Mouse (Mus musculus): ENCODE results near the gene Jag2. TPM values are rescaled to one million over a fixed set of nuclear protein-coding genes. Genes with fewer than 3 reads are reported as not detected.

The Jag2 gene
- polyA plus RNA-seq, 1 experiment = 2.2 TPM

GRCm38 (mm10) chr12:112872991-112873390, 56.6 kb downstream of the Jag2 start:
- no peak overlapping the region for H3K4me3 ChIP-seq (ENCODE audit: insufficient read depth, low read depth, low read length)
- H3K27ac ChIP-seq (replicated peaks; ENCODE audit: low read depth, low read length) = no peak overlapping the region
- peaks cover 14% of the 10 kb centered on the region for H3K4me1 ChIP-seq (ENCODE audit: control insufficient read depth, insufficient read depth, insufficient read length, low read length)

GRCm38 (mm10) chr12:112871272-112871671, 58.3 kb downstream of the Jag2 start:
- H3K4me1 ChIP-seq (ENCODE audit: control insufficient read depth, insufficient read depth, insufficient read length, low read length) = peaks cover 3% of the 10 kb centered on the region; the same call in 1 of the 2 replicates
- H3K4me3 ChIP-seq (ENCODE audit: insufficient read depth, low read depth, low read length) = no peak overlapping the region
- H3K27ac ChIP-seq (replicated peaks; ENCODE audit: low read depth, low read length) = no peak overlapping the region

- Histone ChIP-seq H3K4me1 (ENCODE audit: control insufficient read depth, insufficient read depth, insufficient read length, low read length) (peaks cover 3% of the 10 kb centered on the region; the same call in 1 of the 2 replicates), H3K27ac (replicated peaks; ENCODE audit: low read depth, low read length) (0 out of 2 replicates have a peak overlapping the region, but pooled peaks have one; percentile 10), H3K4me3 (ENCODE audit: insufficient read depth, low read depth, low read length) (no peak overlapping the region)
These were observed 58.8 kb downstream of the Jag2 start for GRCm38 (mm10) chr12:112870775-112871174.

GRCm38 (mm10) chr12:112869783-112870204, 59.8 kb downstream of the Jag2 start:
- Histone ChIP-seq H3K4me3 (ENCODE audit: insufficient read depth, low read depth, low read length) (no peak overlapping the region), H3K27ac (replicated peaks; ENCODE audit: low read depth, low read length) (no peak overlapping the region), H3K4me1 (ENCODE audit: control insufficient read depth, insufficient read depth, insufficient read length, low read length) (peaks cover 3% of the 10 kb centered on the region; the same call in 1 of the 2 replicates)

GRCm38 (mm10) chr12:112868178-112869087, 61.1 kb downstream of the Jag2 start, which contains the start of gene Gpr132:
TSS of gene Gpr132 (minus strand) at chr12:112868228.
- Histone ChIP-seq H3K4me1 (ENCODE audit: control insufficient read depth, insufficient read depth, insufficient read length, low read length) (peaks cover 3% of the 10 kb centered on the region; the same call in 1 of the 2 replicates), H3K4me3 (ENCODE audit: insufficient read depth, low read depth, low read length) (no peak within 1 kb of the TSS), H3K27ac (replicated peaks; ENCODE audit: low read depth, low read length) (peak within 1 kb of the TSS; percentile 51; the same call in 1 of the 2 replicates)

- H3K4me3 ChIP-seq (ENCODE audit: insufficient read depth, low read depth, low read length) = no peak overlapping the region
- peaks cover 3% of the 10 kb centered on the region; the same call in 1 of the 2 replicates for H3K4me1 ChIP-seq (ENCODE audit: control insufficient read depth, insufficient read depth, insufficient read length, low read length)
- H3K27ac ChIP-seq (replicated peaks; ENCODE audit: low read depth, low read length) = peak overlapping the region; percentile 51; the same call in 1 of the 2 replicates
These were observed 62.4 kb downstream of the Jag2 start for GRCm38 (mm10) chr12:112867106-112867674.

- Histone ChIP-seq H3K27ac (replicated peaks; ENCODE audit: low read depth, low read length) (peak overlapping the region; percentile 51; the same call in 1 of the 2 replicates), H3K4me3 (ENCODE audit: insufficient read depth, low read depth, low read length) (no peak overlapping the region)
These were observed 63.0 kb downstream of the Jag2 start for GRCm38 (mm10) chr12:112866467-112867080.

GRCm38 (mm10) chr12:112864804-112865203, 64.8 kb downstream of the Jag2 start:
- Histone ChIP-seq H3K27ac (replicated peaks; ENCODE audit: low read depth, low read length) (0 out of 2 replicates have a peak overlapping the region, but pooled peaks have one; percentile 19), H3K4me1 (ENCODE audit: control insufficient read depth, insufficient read depth, insufficient read length, low read length) (peaks cover 2% of the 10 kb centered on the region; the same call in 1 of the 2 replicates), H3K4me3 (ENCODE audit: insufficient read depth, low read depth, low read length) (no peak overlapping the region)

More at GRCm38 (mm10) chr12:112866467-112867080, 63.0 kb downstream of the Jag2 start:
- H3K4me1 ChIP-seq (ENCODE audit: control insufficient read depth, insufficient read depth, insufficient read length, low read length) = peaks cover 3% of the 10 kb centered on the region; the same call in 1 of the 2 replicates

- H3K4me1 ChIP-seq (ENCODE audit: control insufficient read depth, insufficient read depth, insufficient read length, low read length) = no peaks in the 10 kb centered on the region
- H3K4me3 ChIP-seq (ENCODE audit: insufficient read depth, low read depth, low read length) = no peak overlapping the region
- no peak overlapping the region for H3K27ac ChIP-seq (replicated peaks; ENCODE audit: low read depth, low read length)
These were observed 67.7 kb downstream of the Jag2 start for GRCm38 (mm10) chr12:112861911-112862321.

- Histone ChIP-seq H3K27ac (replicated peaks; ENCODE audit: low read depth, low read length) (no peak overlapping the region), H3K4me1 (ENCODE audit: control insufficient read depth, insufficient read depth, insufficient read length, low read length) (no peaks in the 10 kb centered on the region), H3K4me3 (ENCODE audit: insufficient read depth, low read depth, low read length) (peak overlapping the region; percentile 29; the same call in 1 of the 2 replicates)
These were observed 68.8 kb downstream of the Jag2 start for GRCm38 (mm10) chr12:112860765-112861164.

- Histone ChIP-seq H3K27ac (replicated peaks; ENCODE audit: low read depth, low read length) (0 out of 2 replicates have a peak overlapping the region, but pooled peaks have one; percentile 8), H3K4me3 (ENCODE audit: insufficient read depth, low read depth, low read length) (0 out of 2 replicates have a peak overlapping the region, but pooled peaks have one; percentile 29), H3K4me1 (ENCODE audit: control insufficient read depth, insufficient read depth, insufficient read length, low read length) (no peaks in the 10 kb centered on the region)
These were observed 69.6 kb downstream of the Jag2 start for GRCm38 (mm10) chr12:112859930-112860329.

- Histone ChIP-seq H3K27ac (replicated peaks; ENCODE audit: low read depth, low read length) (no peak overlapping the region), H3K4me1 (ENCODE audit: control insufficient read depth, insufficient read depth, insufficient read length, low read length) (no peaks in the 10 kb centered on the region), H3K4me3 (ENCODE audit: insufficient read depth, low read depth, low read length) (no peak overlapping the region)
These were observed 70.8 kb downstream of the Jag2 start for GRCm38 (mm10) chr12:112858581-112859336.

Data from brown adipose tissue, adult 24 weeks (tissue).